Mouse (Mus musculus) CH12.LX (cell line): ENCODE data around the gene Qsox1. TPM values are rescaled to one million over a fixed set of nuclear protein-coding genes. Genes with fewer than 3 reads are reported as not detected.
A peak's percentile ranks its signal among the peaks of the same experiment; 100 is the strongest.

ENCODE experiments used
- DNase-seq: peaks from one replicate; pipeline ENCODE4 v3.0.0-alpha.2; 2013; ENCODE audit errors: extremely low read depth
- H3K27ac ChIP-seq: 2 replicates; pipeline ENCODE4 v1.5.1; 2012; ENCODE audit warnings: low read depth, mild to moderate bottlenecking, control low read depth, moderate library complexity; ENCODE audit not compliant: insufficient read depth
- H3K27me3 ChIP-seq: replicated peaks from 2 replicates; pipeline ENCODE3; 2012; ENCODE audit warnings: inconsistent platforms
- H3K36me3 ChIP-seq, 2 experiments: replicated peaks in 1 of 2; 2 replicates each; pipeline versions ENCODE3 to v1.6.1; 2012; ENCODE audit warnings: inconsistent platforms in 1 of 2, low read length in 1 of 2, mild to moderate bottlenecking in 1 of 2, mixed read lengths in 1 of 2, moderate library complexity in 1 of 2; ENCODE audit not compliant: control insufficient read depth in 1 of 2, insufficient read depth in 1 of 2
- H3K4me1 ChIP-seq, 2 experiments: 2 replicates each; pipeline ENCODE4 v1.6.1; 2012; ENCODE audit warnings: inconsistent platforms in 1 of 2, moderate library complexity in 1 of 2; ENCODE audit not compliant: insufficient read depth in 2 of 2, control insufficient read depth in 1 of 2
- H3K4me2 ChIP-seq: 2 replicates; pipeline ENCODE4 v1.6.1; 2012; ENCODE audit warnings: low read depth, mild to moderate bottlenecking, control low read depth; ENCODE audit not compliant: poor library complexity, insufficient read depth, severe bottlenecking
- H3K4me3 ChIP-seq, 3 experiments: fragments of 150-350 bp in 1 of 3; sonication (generic) in 1 of 3; replicated peaks in 1 of 3; 2 replicates each; pipeline versions ENCODE3 to v1.5.1; 2011 to 2012; ENCODE audit warnings: low read depth in 2 of 3, low read length in 2 of 3, mild to moderate bottlenecking in 2 of 3, moderate library complexity in 2 of 3, control low read depth in 1 of 3, improper control_type of control experiment in 1 of 3, inconsistent platforms in 1 of 3, mixed read lengths in 1 of 3; ENCODE audit not compliant: poor library complexity in 1 of 3
- H3K79me2 ChIP-seq: replicated peaks from 2 replicates; pipeline ENCODE4 v1.6.1; 2012; ENCODE audit warnings: mild to moderate bottlenecking, moderate library complexity; ENCODE audit not compliant: control insufficient read depth, poor library complexity, insufficient read depth, severe bottlenecking; ENCODE audit errors: extremely low read depth
- H3K9ac ChIP-seq: 2 replicates; pipeline ENCODE4 v1.6.1; 2012; ENCODE audit warnings: low read depth, mild to moderate bottlenecking, control low read depth, moderate library complexity; ENCODE audit not compliant: insufficient read depth
- H3K9me3 ChIP-seq: replicated peaks from 2 replicates; pipeline ENCODE3; 2012; ENCODE audit warnings: low read length, inconsistent platforms, mixed read lengths
- BHLHE40 ChIP-seq: IDR thresholded peaks from 2 replicates; pipeline ENCODE4 v1.6.1; 2011; ENCODE audit warnings: mild to moderate bottlenecking, low read depth, low read length, improper control_type of control experiment
- CHD1 ChIP-seq: IDR thresholded peaks from 2 replicates; pipeline ENCODE4 v1.6.1; 2012; ENCODE audit warnings: low read depth, low read length, improper control_type of control experiment, inconsistent platforms
- ELF1 ChIP-seq: IDR thresholded peaks from 2 replicates; pipeline ENCODE4 v1.6.1; 2014; ENCODE audit warnings: low read depth, mild to moderate bottlenecking, inconsistent platforms, low read length, improper control_type of control experiment
- ETS1 ChIP-seq: conservative IDR thresholded peaks from 2 replicates; pipeline ENCODE4 v1.6.1; 2012; ENCODE audit warnings: low read depth, mild to moderate bottlenecking, inconsistent platforms, low read length, improper control_type of control experiment, moderate library complexity
- JUND ChIP-seq: conservative IDR thresholded peaks from 2 replicates; pipeline ENCODE4 v1.6.1; 2011; ENCODE audit warnings: low read depth, low read length, improper control_type of control experiment
- KAT2A ChIP-seq: IDR thresholded peaks from 2 replicates; pipeline ENCODE4 v1.6.1; 2012; ENCODE audit warnings: low read length, improper control_type of control experiment, inconsistent platforms; ENCODE audit not compliant: insufficient replicate concordance
- MAX ChIP-seq: IDR thresholded peaks from 2 replicates; pipeline ENCODE4 v1.6.1; 2011; ENCODE audit warnings: low read length, improper control_type of control experiment
- MAZ ChIP-seq: IDR thresholded peaks from 2 replicates; pipeline ENCODE4 v1.6.1; 2012; ENCODE audit warnings: low read depth, mild to moderate bottlenecking, inconsistent platforms, low read length, improper control_type of control experiment, moderate library complexity
- MEF2A ChIP-seq: IDR thresholded peaks from 2 replicates; pipeline ENCODE4 v1.6.1; 2014; ENCODE audit warnings: low read depth, mild to moderate bottlenecking, inconsistent platforms, low read length, improper control_type of control experiment, borderline replicate concordance
- POLR2A ChIP-seq: IDR thresholded peaks from 2 replicates; pipeline ENCODE4 v1.6.1; 2011; ENCODE audit warnings: low read depth, mild to moderate bottlenecking, improper control_type of control experiment, low read length
- TCF12 ChIP-seq: IDR thresholded peaks from 2 replicates; pipeline ENCODE4 v1.6.1; 2014; ENCODE audit warnings: low read depth, mild to moderate bottlenecking, inconsistent platforms, low read length, improper control_type of control experiment
- ZKSCAN1 ChIP-seq: IDR thresholded peaks from 2 replicates; pipeline ENCODE4 v1.6.1; 2012; ENCODE audit warnings: low read depth, inconsistent platforms, low read length, improper control_type of control experiment, borderline replicate concordance
- dilution Hi-C: fragments of 300-500 bp; cut with MboI; formaldehyde crosslinking; loops from 2 replicates; pipeline ENCODE4 v1.14.3; 2020; ENCODE audit warnings: low sequenced_read_pairs; ENCODE audit not compliant: extremely low pct_unique_long_range_greater_than_20kb, extremely low pct_ligation_motif_present
- in situ Hi-C: fragments of 300-500 bp; cut with MboI; formaldehyde crosslinking; loops from 3 replicates; pipeline ENCODE4 v1.14.3; 2019; ENCODE audit warnings: low sequenced_read_pairs, low pct_ligation_motif_present, low pct_unique_long_range_greater_than_20kb, mixed read lengths
- polyA plus RNA-seq: library from polyadenylated mRNA; unstranded; fragments of >175 nt; gene quantifications from 2 replicates; pipeline ENCODE4 v1.2.1, GENCODE M21; 2012; ENCODE audit warnings: low read depth; ENCODE audit not compliant: insufficient read length
- total RNA-seq, 2 experiments: library from RNA; depleted of rRNA; stranded (reverse); fragments of 300-350 nt in 1 of 2; fragments of >200 nt in 1 of 2; gene quantifications; 2 replicates each; pipeline ENCODE4 v1.2.3; 2012 to 2014

The Qsox1 gene
- total and polyA plus RNA-seq, 3 experiments: 8.6 to 13.7 (median 11.6) TPM

- H3K4me3 ChIP-seq: no peak overlapping the region
- no peaks in the 10 kb centered on the region for H3K27me3 ChIP-seq
- H3K9me3 ChIP-seq: no peaks in the 10 kb centered on the region
- 0 out of 2 replicates have a peak overlapping the region, but pooled peaks have one; percentile 22 for H3K4me2 ChIP-seq
- no peak for TF ChIP-seq CHD1
- 0 out of 2 replicates have a peak, but pooled peaks have one; percentile 30 for TF ChIP-seq BHLHE40
- TF ChIP-seq TCF12: 0 out of 2 replicates have a peak, but pooled peaks have one; percentile 16
- TF ChIP-seq ETS1: peak; percentile 57
- peak; percentile 31; the same call in 1 of the 2 replicates for TF ChIP-seq MAZ
- TF ChIP-seq MAX: no peak
- in situ Hi-C loops: loop anchor here (5.0 kb wide), 1 partner anchor 35 kb away; no protein-coding TSS in a partner anchor
- dilution Hi-C loops: no loop called here
- H3K79me2 ChIP-seq: no peaks in the 10 kb centered on the region
- no peak overlapping the region for H3K9ac ChIP-seq
- H3K36me3 ChIP-seq: no peaks in the 10 kb centered on the region
- peak; percentile 72 for DNase-seq
- H3K27ac ChIP-seq: no peak overlapping the region
- H3K4me1 ChIP-seq: peaks cover 8 to 31% of the 10 kb centered on the region in 2 experiments; a peak in 3 of 4 replicates
Observed at GRCm38 (mm10) chr1:155827703-155828295, 15.1 kb upstream of the Qsox1 start.

GRCm38 (mm10) chr1:155826803-155827395, 14.2 kb upstream of the Qsox1 start:
- H3K27me3 ChIP-seq: no peaks in the 10 kb centered on the region
- no peak for DNase-seq
- peaks cover 8 to 33% of the 10 kb centered on the region in 2 experiments; a peak in 3 of 4 replicates for H3K4me1 ChIP-seq
- in situ Hi-C loops: loop anchor here (5.0 kb wide), 1 partner anchor 35 kb away; no protein-coding TSS in a partner anchor
- no peak overlapping the region for H3K4me2 ChIP-seq
- no peak overlapping the region for H3K9ac ChIP-seq
- H3K79me2 ChIP-seq: no peaks in the 10 kb centered on the region
- no peak overlapping the region for H3K4me3 ChIP-seq
- no peak for TF ChIP-seq ELF1
- TF ChIP-seq POLR2A: no peak
- no peak for TF ChIP-seq MEF2A
- no peak for TF ChIP-seq KAT2A
- TF ChIP-seq JUND: no peak
- no peak for TF ChIP-seq ZKSCAN1
- dilution Hi-C loops: no loop called here
- no peak overlapping the region for H3K27ac ChIP-seq
- peaks cover 1% of the 10 kb centered on the region for H3K9me3 ChIP-seq
- H3K36me3 ChIP-seq: no peaks in the 10 kb centered on the region
